ENCODE assay signal across 17 mouse cellular contexts in genomic region chr10:44507984-44508383, GRCm38 (mm10).
"Had no signal": no experiment of that assay in that cellular context is flagged by ENCODE, and none has a peak within 500 bp of the region (broad histone marks: within the 10 kb centered on the region; RNA-seq: fewer than 3 reads in every experiment).

No protein-coding gene starts in this region.

- H3K4me1 ChIP-seq: liver, embryonic 15.5 days; midbrain, embryonic 15.5 days; neural tube, embryonic 12.5 days; stomach, embryonic 15.5 days had no signal

- DNase-seq: liver, postnatal 0 days; lung, adult 2 months; lung, postnatal 14 days; right cerebral cortex, postnatal 14 days; thymus, adult 18-20 months; thymus, postnatal 14 days; thymus, postnatal 36 days had no signal

- H3K9ac ChIP-seq: liver, embryonic 15.5 days; liver, postnatal 0 days; lung, embryonic 15.5 days; midbrain, embryonic 13.5 days; midbrain, embryonic 15.5 days; neural tube, embryonic 12.5 days; stomach, embryonic 15.5 days had no signal

- H3K4me2 ChIP-seq: liver, embryonic 15.5 days; lung, embryonic 15.5 days; midbrain, embryonic 11.5 days; midbrain, embryonic 13.5 days; midbrain, embryonic 15.5 days; neural tube, embryonic 12.5 days; stomach, embryonic 15.5 days had no signal

- H3K27ac ChIP-seq: liver, embryonic 15.5 days; lung, embryonic 15.5 days; macrophage; midbrain, embryonic 13.5 days; midbrain, embryonic 15.5 days; neural tube, embryonic 12.5 days; stomach, embryonic 15.5 days; stomach, postnatal 0 days had no signal

- H3K27me3 ChIP-seq: liver, embryonic 15.5 days; lung, embryonic 15.5 days; midbrain, embryonic 15.5 days; neural tube, embryonic 12.5 days; stomach, embryonic 15.5 days had no signal

- H3K9me3 ChIP-seq: liver, embryonic 15.5 days; lung, embryonic 15.5 days; megakaryocyte, embryonic 14.5 days; midbrain, embryonic 13.5 days; midbrain, embryonic 15.5 days; neural tube, embryonic 12.5 days; stomach, embryonic 15.5 days had no signal

- ATAC-seq: liver, postnatal 0 days; midbrain, embryonic 13.5 days; midbrain, embryonic 15.5 days had no signal

- H3K36me3 ChIP-seq: liver, embryonic 15.5 days; lung, embryonic 15.5 days; midbrain, embryonic 13.5 days; midbrain, embryonic 15.5 days; neural tube, embryonic 12.5 days; stomach, embryonic 15.5 days had no signal

- H3K4me3 ChIP-seq: liver, embryonic 15.5 days; lung, embryonic 15.5 days; midbrain, embryonic 13.5 days; midbrain, embryonic 15.5 days; neural tube, embryonic 12.5 days; stomach, embryonic 15.5 days had no signal
